Mouse (Mus musculus) lung, embryonic 15.5 days (tissue): ENCODE data around the gene Lrrc42. TPM values are rescaled to one million over a fixed set of nuclear protein-coding genes. Genes with fewer than 3 reads are reported as not detected.

Source experiments
- polyA plus RNA-seq: library from polyadenylated mRNA; unstranded; fragments of >200 nt; fragmentation: Nextera tagmentation; extraction: Ambion mirVana; gene quantifications from 2 replicates; pipeline ENCODE4 v1.2.1, GENCODE M21; 2015

The Lrrc42 gene
- polyA plus RNA-seq, 1 experiment from 2014 or later, result 71.7 TPM

Other genes with a start within 250 kb of the Lrrc42 start
- 90.5 and 94.8 TPM in 2 replicates for gene Mrpl37, start 186.7 kb downstream of the Lrrc42 start, polyA plus RNA-seq
- 5.9 and 6.1 TPM in 2 replicates for gene Cyb5rl, start 186.5 kb downstream of the Lrrc42 start, polyA plus RNA-seq
- not detected in 2 replicates for gene Cdcp2, start 156.6 kb downstream of the Lrrc42 start, polyA plus RNA-seq
- 421 and 454 TPM in 2 replicates for gene Tmem59, start 75.1 kb downstream of the Lrrc42 start, polyA plus RNA-seq
- gene Tceanc2, start 74.4 kb downstream of the Lrrc42 start, polyA plus RNA-seq, result 24.0 and 34.3 TPM in 2 replicates
- 0.15 TPM in 1 of 2 replicates, not detected in the other for gene Ldlrad1, start 44.4 kb downstream of the Lrrc42 start, polyA plus RNA-seq
- gene Hspb11, start 61 bp upstream of the Lrrc42 start, polyA plus RNA-seq, result 35.2 and 38.7 TPM in 2 replicates
- gene Dio1, start 53.6 kb upstream of the Lrrc42 start, polyA plus RNA-seq, result 0.18 and 0.25 TPM in 2 replicates
- 51.6 and 55.3 TPM in 2 replicates for gene Yipf1, start 60.8 kb upstream of the Lrrc42 start, polyA plus RNA-seq
- 37.6 TPM in 2 replicates for gene Ndc1, start 114.3 kb upstream of the Lrrc42 start, polyA plus RNA-seq
- gene Glis1, start 181.1 kb upstream of the Lrrc42 start, polyA plus RNA-seq, result 1.7 and 2.0 TPM in 2 replicates